Mouse (Mus musculus): Measurements from ENCODE around the gene Tars2. TPM values are rescaled to one million over a fixed set of nuclear protein-coding genes. Genes with fewer than 3 reads are reported as not detected.

Gene Tars2
- polyA plus RNA-seq, 1 experiment from 2014 or later: 82.1 TPM

Small RNA genes within 50 kb of the gene (microRNA-seq; reads per million reads assigned to microRNA genes)
- not detected for gene Mir7014

Other genes starting within 250 kb of the Tars2 start
- gene Ctss, start 233.4 kb downstream of the Tars2 start, polyA plus RNA-seq (2016; fragmentation: Nextera tagmentation; extraction: Ambion mirVana): 1.0 and 3.3 TPM in 2 replicates
- gene Hormad1, start 200.5 kb downstream of the Tars2 start, polyA plus RNA-seq (2016; fragmentation: Nextera tagmentation; extraction: Ambion mirVana): 0.10 TPM in 1 of 2 replicates, not detected in the other
- 25.9 and 31.8 TPM in 2 replicates for gene Golph3l, start 171.3 kb downstream of the Tars2 start, polyA plus RNA-seq (2016; fragmentation: Nextera tagmentation; extraction: Ambion mirVana)
- gene Ensa, start 135.2 kb downstream of the Tars2 start, polyA plus RNA-seq (2016; fragmentation: Nextera tagmentation; extraction: Ambion mirVana): 74.6 and 88.2 TPM in 2 replicates
- 49.7 and 52.1 TPM in 2 replicates for gene Mcl1, start 101.4 kb downstream of the Tars2 start, polyA plus RNA-seq (2016; fragmentation: Nextera tagmentation; extraction: Ambion mirVana)
- 0.63 and 0.77 TPM in 2 replicates for gene Adamtsl4, start 72.3 kb downstream of the Tars2 start, polyA plus RNA-seq (2016; fragmentation: Nextera tagmentation; extraction: Ambion mirVana)
- 7.5 and 11.1 TPM in 2 replicates for gene Ecm1, start 20.6 kb downstream of the Tars2 start, polyA plus RNA-seq (2016; fragmentation: Nextera tagmentation; extraction: Ambion mirVana)
- 21.0 and 24.8 TPM in 2 replicates for gene Rprd2, start 58.7 kb upstream of the Tars2 start, polyA plus RNA-seq (2016; fragmentation: Nextera tagmentation; extraction: Ambion mirVana)
- gene Prpf3, start 95.7 kb upstream of the Tars2 start, polyA plus RNA-seq (2016; fragmentation: Nextera tagmentation; extraction: Ambion mirVana): 73.6 and 77.1 TPM in 2 replicates
- 357 and 376 TPM in 2 replicates for gene Mrps21, start 111.3 kb upstream of the Tars2 start, polyA plus RNA-seq (2016; fragmentation: Nextera tagmentation; extraction: Ambion mirVana)
- 8.8 and 10.5 TPM in 2 replicates for gene Ciart, start 122.0 kb upstream of the Tars2 start, polyA plus RNA-seq (2016; fragmentation: Nextera tagmentation; extraction: Ambion mirVana)
- gene BC028528, start 131.8 kb upstream of the Tars2 start, polyA plus RNA-seq (2016; fragmentation: Nextera tagmentation; extraction: Ambion mirVana): 7.9 and 11.4 TPM in 2 replicates
- 24.3 and 24.5 TPM in 2 replicates for gene Aph1a, start 133.8 kb upstream of the Tars2 start, polyA plus RNA-seq (2016; fragmentation: Nextera tagmentation; extraction: Ambion mirVana)
- 161 and 187 TPM in 2 replicates for gene Car14, start 144.5 kb upstream of the Tars2 start, polyA plus RNA-seq (2016; fragmentation: Nextera tagmentation; extraction: Ambion mirVana)
- 344 and 367 TPM in 2 replicates for gene Anp32e, start 169.0 kb upstream of the Tars2 start, polyA plus RNA-seq (2016; fragmentation: Nextera tagmentation; extraction: Ambion mirVana)
- gene Plekho1, start 235.8 kb upstream of the Tars2 start, polyA plus RNA-seq (2016; fragmentation: Nextera tagmentation; extraction: Ambion mirVana): 77.7 and 81.9 TPM in 2 replicates

All from limb, embryonic 10.5 days (tissue).